Mouse (Mus musculus) brain, embryonic 14.5 days (tissue): Measurements from ENCODE around the gene Olfr577.

Experiments
- CTCF ChIP-seq: fragments of 200-500 bp; IDR thresholded peaks from 2 replicates; pipeline ENCODE4 v1.5.1; 2012; ENCODE audit warnings: inconsistent platforms, mild to moderate bottlenecking, moderate library complexity, borderline replicate concordance; ENCODE audit not compliant: insufficient read depth, insufficient read length; ENCODE audit errors: extremely low read depth
- POLR2A ChIP-seq: fragments of 200-500 bp; IDR thresholded peaks from 2 replicates; pipeline ENCODE4 v1.6.1; 2012; ENCODE audit warnings: mild to moderate bottlenecking, inconsistent platforms, borderline replicate concordance; ENCODE audit not compliant: poor library complexity, insufficient read depth, insufficient read length, severe bottlenecking; ENCODE audit errors: extremely low read depth

GRCm38 (mm10) chr7:102962360-102962759 is 13.4 kb downstream of the Olfr577 start, which contains the start of gene Olfr576:
- TF ChIP-seq CTCF: no peak
- no peak for TF ChIP-seq POLR2A
